Mouse (Mus musculus) midbrain, embryonic 11.5 days (tissue): ENCODE data around the gene Camk2d. TPM values are rescaled to one million over a fixed set of nuclear protein-coding genes. Genes with fewer than 3 reads are reported as not detected.

Experiments
- ATAC-seq: fragments of 200-750 bp; cut with Nextera tagmentation; 2 replicates; pipeline ENCODE4 v1.8.0; 2017; ENCODE audit warnings: moderate TSS enrichment, moderate library complexity; ENCODE audit not compliant: low FRiP score
- DNase-seq: peaks from one replicate; pipeline ENCODE4 v3.0.0; 2015; ENCODE audit warnings: low spot score; ENCODE audit errors: missing footprints
- H3K27ac ChIP-seq: fragments of 300-500 bp; sonication (generic); 2 replicates; pipeline ENCODE4 v1.5.1; 2014; ENCODE audit warnings: low read depth, low read length
- H3K27me3 ChIP-seq: fragments of 300-500 bp; sonication (generic); 2 replicates; pipeline ENCODE4 v1.6.1; 2014; ENCODE audit warnings: mild to moderate bottlenecking, low read length, moderate library complexity, mixed read lengths; ENCODE audit not compliant: control insufficient read depth, insufficient read depth
- H3K36me3 ChIP-seq: fragments of 300-500 bp; sonication (generic); 2 replicates; pipeline ENCODE4 v1.6.1; 2014; ENCODE audit warnings: mild to moderate bottlenecking, low read length, moderate library complexity, mixed read lengths; ENCODE audit not compliant: control insufficient read depth, insufficient read depth
- H3K4me1 ChIP-seq: fragments of 300-500 bp; sonication (generic); 2 replicates; pipeline ENCODE4 v1.6.1; 2014; ENCODE audit warnings: low read length; ENCODE audit not compliant: control insufficient read depth, insufficient read depth
- H3K4me2 ChIP-seq: fragments of 300-500 bp; sonication (generic); 2 replicates; pipeline ENCODE4 v1.6.1; 2014; ENCODE audit warnings: mild to moderate bottlenecking, moderate library complexity
- H3K4me3 ChIP-seq: fragments of 300-500 bp; sonication (generic); 2 replicates; pipeline ENCODE4 v1.5.1; 2014; ENCODE audit warnings: low read depth, low read length
- H3K9ac ChIP-seq: fragments of 300-500 bp; sonication (generic); 2 replicates; pipeline ENCODE4 v1.6.1; 2014; ENCODE audit warnings: low read length
- H3K9me3 ChIP-seq: fragments of 300-500 bp; sonication (generic); 2 replicates; pipeline ENCODE4 v1.6.1; 2016; ENCODE audit warnings: low read length; ENCODE audit not compliant: control insufficient read depth
- WGBS: fragments of 180-500 bp; shearing (Covaris S2); extraction: QIAGEN DNeasy Blood & Tissue Kit; methylation state at CpG from one replicate; pipeline ENCODE4 v1.1.7; 2014; 5-methylcytosine and 5-hydroxymethylcytosine counted together
- polyA plus RNA-seq: library from polyadenylated mRNA; unstranded; fragments of >200 nt; fragmentation: Nextera tagmentation; extraction: Ambion mirVana; gene quantifications from 2 replicates; pipeline ENCODE4 v1.2.1, GENCODE M21; 2014

Gene Camk2d
- polyA plus RNA-seq, 1 experiment from 2014 or later: 13.5 TPM

DNA sequence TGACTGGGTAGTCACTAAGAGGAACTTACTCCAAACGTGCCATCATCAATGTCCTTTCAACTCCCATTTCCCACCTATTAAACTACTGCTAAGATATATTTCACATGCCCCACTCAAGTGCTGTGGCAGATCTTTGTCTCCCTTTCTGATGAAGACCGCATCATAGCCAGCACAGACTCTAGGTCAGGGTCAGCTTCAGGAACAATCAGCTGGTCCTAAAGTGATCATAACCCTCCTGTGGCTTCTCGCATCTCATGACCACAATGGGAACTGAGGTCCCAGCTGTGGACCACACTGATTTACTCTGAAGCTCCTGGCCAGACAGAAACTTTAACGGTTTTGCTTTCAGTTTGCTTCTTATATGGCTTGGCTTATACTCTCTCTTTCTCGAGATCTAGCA lies 67.3 kb downstream of the Camk2d start:
- DNase-seq: no peak
- H3K9me3 ChIP-seq: no peaks in the 10 kb centered on the region
- 77% methylated on average over 5 of the region's 5 CpGs for WGBS
- H3K4me3 ChIP-seq: no peak overlapping the region
- no peak overlapping the region for H3K9ac ChIP-seq
- H3K36me3 ChIP-seq: no peaks in the 10 kb centered on the region
- H3K27ac ChIP-seq: no peak overlapping the region
- H3K4me1 ChIP-seq: peaks cover 2% of the 10 kb centered on the region; the same call in 1 of the 2 replicates
- ATAC-seq: no peak
- H3K4me2 ChIP-seq: no peak overlapping the region
- H3K27me3 ChIP-seq: no peaks in the 10 kb centered on the region

- no peaks in the 10 kb centered on the region for H3K27me3 ChIP-seq
- no peak overlapping the region for H3K9ac ChIP-seq
- H3K4me2 ChIP-seq: no peak overlapping the region
- no peak overlapping the region for H3K27ac ChIP-seq
- peaks cover 4% of the 10 kb centered on the region; the same call in 1 of the 2 replicates for H3K4me1 ChIP-seq
- WGBS: 84% methylated on average over 1 of the region's 1 CpGs
- H3K4me3 ChIP-seq: no peak overlapping the region
- DNase-seq: no peak
- no peak for ATAC-seq
- no peaks in the 10 kb centered on the region for H3K9me3 ChIP-seq
- H3K36me3 ChIP-seq: no peaks in the 10 kb centered on the region
Observed at GRCm38 (mm10) chr3:126665866-126666265, 69.8 kb downstream of the Camk2d start.

- ATAC-seq (no peak), DNase-seq (no peak)
- Histone ChIP-seq H3K4me1 (peaks cover 8% of the 10 kb centered on the region; the same call in 1 of the 2 replicates), H3K4me2 (no peak overlapping the region), H3K36me3 (no peaks in the 10 kb centered on the region), H3K27ac (no peak overlapping the region), H3K9me3 (no peaks in the 10 kb centered on the region), H3K27me3 (no peaks in the 10 kb centered on the region), H3K4me3 (no peak overlapping the region), H3K9ac (no peak overlapping the region)
- 96% methylated on average over 11 of the region's 11 CpGs for WGBS
Observed at GRCm38 (mm10) chr3:126667019-126667418, 70.9 kb downstream of the Camk2d start.

DNA sequence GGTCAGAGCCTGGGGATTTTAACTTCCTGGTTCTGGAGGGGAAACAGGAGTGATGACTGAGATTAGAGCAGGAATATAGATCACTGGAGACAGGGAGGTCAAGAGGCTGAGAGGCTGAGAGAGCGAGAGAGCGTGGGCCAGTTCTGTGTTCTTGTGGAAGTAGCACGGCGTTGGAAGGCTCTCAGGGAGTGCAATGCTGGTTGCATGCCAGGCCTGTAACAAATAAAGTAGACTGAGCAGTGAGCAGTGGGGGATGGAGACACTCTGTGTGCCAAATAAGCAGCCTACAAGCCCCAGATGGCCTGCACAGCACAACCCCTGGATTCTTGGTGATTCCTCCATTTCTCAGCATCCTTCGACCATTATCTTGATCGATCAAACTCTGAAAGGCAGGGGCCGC lies 71.3 kb downstream of the Camk2d start:
- no peak overlapping the region for H3K9ac ChIP-seq
- peaks cover 8% of the 10 kb centered on the region; the same call in 1 of the 2 replicates for H3K4me1 ChIP-seq
- no peaks in the 10 kb centered on the region for H3K27me3 ChIP-seq
- no peaks in the 10 kb centered on the region for H3K9me3 ChIP-seq
- H3K27ac ChIP-seq: no peak overlapping the region; the same call in 1 of the 2 replicates
- H3K4me2 ChIP-seq: no peak overlapping the region
- DNase-seq (no peak), ATAC-seq (no peak)
- 85% methylated on average over 7 of the region's 7 CpGs for WGBS
- no peaks in the 10 kb centered on the region for H3K36me3 ChIP-seq
- no peak overlapping the region for H3K4me3 ChIP-seq

DNA sequence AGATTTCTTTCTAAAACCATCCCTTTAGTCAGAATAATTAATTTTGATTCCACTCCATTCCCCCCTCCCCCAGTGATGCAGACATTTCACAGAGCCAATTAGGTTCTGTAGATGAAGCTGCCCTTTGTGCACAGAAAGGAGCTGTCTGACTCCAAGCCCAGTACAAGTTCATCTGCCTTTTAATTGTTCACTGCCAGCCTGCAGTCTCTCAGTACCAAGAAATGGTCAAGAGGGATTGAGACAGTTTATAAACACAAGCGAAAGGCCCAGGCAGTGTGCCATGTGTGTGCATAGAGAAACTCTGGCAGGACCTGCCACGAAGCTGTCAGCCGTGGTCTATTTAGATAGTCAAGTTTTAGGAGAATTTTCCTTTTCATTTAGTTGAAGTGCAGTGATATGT lies 72.0 kb downstream of the Camk2d start:
- DNase-seq (no peak), ATAC-seq (no peak)
- Histone ChIP-seq H3K27ac (no peak overlapping the region), H3K4me2 (no peak overlapping the region), H3K27me3 (no peaks in the 10 kb centered on the region), H3K4me3 (no peak overlapping the region), H3K9me3 (no peaks in the 10 kb centered on the region), H3K36me3 (no peaks in the 10 kb centered on the region), H3K4me1 (peaks cover 8% of the 10 kb centered on the region; the same call in 1 of the 2 replicates), H3K9ac (no peak overlapping the region)
- 84% methylated on average over 3 of the region's 3 CpGs for WGBS

DNA sequence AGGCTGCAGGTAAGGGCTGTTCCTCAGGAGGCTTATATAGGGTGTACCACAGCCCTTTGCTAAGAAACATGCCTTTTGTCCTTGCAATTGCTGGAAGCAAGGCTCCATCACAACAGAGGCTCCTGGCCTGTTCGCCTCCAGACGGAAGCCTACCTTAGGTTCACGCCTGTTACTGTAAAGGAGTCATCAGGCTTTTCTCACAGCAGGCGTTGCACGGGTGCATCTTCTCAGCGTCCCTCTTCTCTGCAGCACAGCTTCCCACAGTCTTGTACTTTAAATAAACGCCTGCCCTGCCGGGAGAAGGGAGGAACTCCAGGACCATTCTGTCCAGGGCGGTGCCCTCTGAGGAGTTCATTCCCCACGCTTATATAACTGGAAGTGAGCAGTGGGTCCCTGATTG lies 72.6 kb downstream of the Camk2d start:
- H3K27ac ChIP-seq: no peak overlapping the region
- WGBS: 67% methylated on average over 10 of the region's 10 CpGs

DNA sequence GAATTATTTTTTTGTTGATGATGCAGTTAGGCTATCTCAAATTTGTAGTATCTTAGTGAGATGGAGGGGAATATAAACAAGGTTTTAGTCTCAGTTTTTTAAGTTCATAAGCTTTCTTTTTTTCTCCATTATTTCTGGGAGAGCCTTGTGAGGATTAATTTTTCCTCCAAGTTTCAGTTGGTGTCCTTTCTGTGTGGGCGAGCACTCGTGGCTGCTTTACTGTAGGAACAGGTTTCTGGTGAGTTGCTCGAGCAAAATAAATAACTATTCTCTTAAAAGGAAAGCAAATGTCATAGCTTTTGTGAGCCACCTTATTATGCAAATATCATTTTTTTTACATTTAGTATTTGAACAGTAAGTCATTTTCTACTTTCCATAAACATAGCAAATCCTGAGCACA lies 74.3 kb downstream of the Camk2d start:
- Histone ChIP-seq H3K4me1 (peaks cover 8% of the 10 kb centered on the region; the same call in 1 of the 2 replicates), H3K9me3 (no peaks in the 10 kb centered on the region)
- WGBS: 78% methylated on average over 3 of the region's 3 CpGs

More for the DNA sequence above, 72.6 kb downstream of the Camk2d start:
- Histone ChIP-seq H3K36me3 (no peaks in the 10 kb centered on the region), H3K4me1 (peaks cover 8% of the 10 kb centered on the region; the same call in 1 of the 2 replicates), H3K9ac (no peak overlapping the region), H3K9me3 (no peaks in the 10 kb centered on the region), H3K4me2 (no peak overlapping the region), H3K4me3 (no peak overlapping the region), H3K27me3 (no peaks in the 10 kb centered on the region)
- DNase-seq (no peak), ATAC-seq (no peak)

DNA sequence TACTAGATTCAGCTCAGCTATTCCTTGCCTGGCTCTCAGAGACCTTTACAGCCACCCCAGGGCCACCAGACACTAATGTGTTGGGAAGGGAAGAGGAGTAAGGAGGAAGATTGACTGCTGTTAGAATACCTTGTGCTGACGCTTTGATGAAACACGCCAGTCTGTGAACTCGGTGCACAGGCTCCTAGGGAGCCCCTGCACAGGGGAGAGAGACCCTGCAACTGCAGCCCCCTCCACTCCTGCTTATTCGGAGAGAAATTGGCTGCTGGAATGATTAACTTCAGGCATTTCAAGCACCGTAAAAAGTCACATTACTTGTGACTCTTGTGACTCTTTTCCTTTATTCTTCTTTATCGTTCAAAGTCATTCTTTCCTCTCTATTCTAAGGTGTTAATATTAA lies 75.2 kb downstream of the Camk2d start:
- H3K27me3 ChIP-seq: no peaks in the 10 kb centered on the region
- 59% methylated on average over 6 of the region's 6 CpGs for WGBS
- ATAC-seq (no peak), DNase-seq (no peak)
- no peak overlapping the region for H3K4me2 ChIP-seq
- H3K9ac ChIP-seq: no peak overlapping the region
- no peak overlapping the region for H3K27ac ChIP-seq
- no peak overlapping the region for H3K4me3 ChIP-seq
- no peaks in the 10 kb centered on the region for H3K9me3 ChIP-seq
- H3K36me3 ChIP-seq: no peaks in the 10 kb centered on the region
- H3K4me1 ChIP-seq: peaks cover 8% of the 10 kb centered on the region; the same call in 1 of the 2 replicates

More for the DNA sequence above, 74.3 kb downstream of the Camk2d start:
- Histone ChIP-seq H3K9ac (no peak overlapping the region), H3K4me3 (no peak overlapping the region), H3K36me3 (no peaks in the 10 kb centered on the region), H3K27me3 (no peaks in the 10 kb centered on the region), H3K4me2 (no peak overlapping the region), H3K27ac (no peak overlapping the region)
- DNase-seq (no peak), ATAC-seq (no peak)

GRCm38 (mm10) chr3:126681051-126681450 lies 84.9 kb downstream of the Camk2d start:
- Histone ChIP-seq H3K27me3 (no peaks in the 10 kb centered on the region), H3K4me2 (no peak overlapping the region), H3K9ac (no peak overlapping the region), H3K36me3 (no peaks in the 10 kb centered on the region), H3K9me3 (no peaks in the 10 kb centered on the region), H3K4me1 (no peaks in the 10 kb centered on the region), H3K4me3 (no peak overlapping the region), H3K27ac (no peak overlapping the region)
- DNase-seq: no peak
- 91% methylated on average over 5 of the region's 5 CpGs for WGBS
- ATAC-seq: no peak
